Mouse (Mus musculus): ENCODE data around the gene 6820408C15Rik. TPM values are rescaled to one million over a fixed set of nuclear protein-coding genes. Genes with fewer than 3 reads are reported as not detected.
"Not testable (repeated sequence)": the region's sequence is repeated elsewhere in the genome, so short reads cannot be mapped to it uniquely, and the experiment has no call there.

6820408C15Rik gene
- total RNA-seq, 1 experiment from 2014 or later, result not detected

GRCm38 (mm10) chr2:152409781-152410180, 5.6 kb upstream of the 6820408C15Rik start:
- no peak for ATAC-seq (replicated peaks; ENCODE audit: low read depth, poor library complexity, severe bottlenecking)

- no peak for ATAC-seq (replicated peaks; ENCODE audit: low read depth, poor library complexity, severe bottlenecking)
Measured at GRCm38 (mm10) chr2:152410971-152411371, 4.4 kb upstream of the 6820408C15Rik start.

- ATAC-seq (replicated peaks; ENCODE audit: low read depth, poor library complexity, severe bottlenecking), result no peak
Measured at GRCm38 (mm10) chr2:152411471-152411870, 3.9 kb upstream of the 6820408C15Rik start.

DNA sequence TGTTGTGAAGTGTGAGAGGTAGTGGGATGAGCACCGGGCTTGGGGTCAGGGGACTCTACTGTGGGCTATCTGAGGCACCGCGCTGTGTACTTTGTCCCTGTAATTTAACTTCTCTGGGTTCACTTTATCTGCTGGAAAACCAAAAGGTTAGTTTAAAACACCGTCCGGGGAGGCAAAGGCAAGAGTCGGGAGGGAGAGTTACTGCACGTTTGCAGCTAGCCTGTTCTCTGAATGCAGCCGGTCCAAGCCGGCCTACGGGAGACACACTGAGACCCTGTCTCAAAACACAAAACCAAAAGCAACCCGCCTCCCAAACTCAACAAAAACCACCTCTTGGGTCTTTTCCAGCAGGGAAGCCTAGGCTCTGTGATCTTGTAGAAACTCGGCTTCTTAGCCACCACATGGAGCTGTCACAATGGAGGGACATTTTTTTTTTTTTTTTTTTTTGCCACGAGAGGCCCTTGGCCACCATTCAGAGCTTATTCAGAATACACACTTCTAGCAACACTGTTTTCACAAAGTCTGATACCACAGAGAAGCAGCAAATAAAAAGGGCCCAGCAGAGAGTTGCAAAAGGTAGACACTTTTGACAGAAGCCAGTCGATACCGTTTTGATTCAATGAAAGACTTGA, 2.7 kb upstream of the 6820408C15Rik start:
- ATAC-seq (replicated peaks; ENCODE audit: low read depth, poor library complexity, severe bottlenecking), result no peak

GRCm38 (mm10) chr2:152413158-152413764, 2.1 kb upstream of the 6820408C15Rik start:
- ATAC-seq (replicated peaks; ENCODE audit: low read depth, poor library complexity, severe bottlenecking), result no peak

DNA sequence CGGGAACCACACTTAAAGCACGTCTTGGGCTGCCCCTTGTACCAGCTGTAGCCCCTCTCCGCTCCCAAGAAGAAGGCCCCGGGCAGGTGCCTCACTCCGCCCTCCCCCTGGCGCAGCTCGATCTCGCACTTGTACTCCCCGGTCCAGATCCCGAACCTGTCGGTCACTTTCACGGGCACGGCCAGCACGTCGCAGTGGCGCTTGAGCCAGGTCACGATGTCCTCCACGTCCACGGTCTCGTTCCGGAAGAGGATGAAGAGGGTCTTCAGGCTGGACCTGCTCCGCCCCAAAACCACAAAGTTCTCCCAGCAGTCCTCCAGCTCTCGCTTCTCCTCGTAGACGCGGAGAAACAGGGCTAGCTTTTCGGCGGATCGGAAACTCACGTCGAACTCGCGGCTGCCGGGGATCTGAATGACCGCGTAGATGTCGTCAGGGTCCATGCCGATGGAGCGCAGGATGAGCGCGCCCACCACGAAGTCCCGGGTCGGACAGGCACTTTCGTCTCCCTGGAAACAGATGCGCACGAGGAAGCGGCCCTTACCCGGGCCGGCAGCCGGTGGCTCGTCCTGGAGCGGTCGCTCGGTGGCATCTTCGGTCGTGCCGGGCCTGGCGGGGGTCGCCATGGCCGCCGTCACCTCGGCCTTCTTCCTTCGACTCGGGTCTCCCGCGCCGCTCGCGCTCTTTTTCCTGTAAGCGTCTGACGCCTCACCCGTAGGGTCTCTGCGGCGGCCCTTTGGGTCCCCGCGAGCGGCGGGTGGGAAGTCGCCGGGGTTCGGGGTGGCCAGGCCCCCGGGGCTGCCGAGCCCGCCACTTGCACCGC, 1.4 kb upstream of the 6820408C15Rik start:
- ATAC-seq (replicated peaks; ENCODE audit: low read depth, poor library complexity, severe bottlenecking), result peak; percentile 41; the same call in 1 of the 2 replicates

GRCm38 (mm10) chr2:152414591-152415165, 709 bp upstream of the 6820408C15Rik start, which contains the start of gene Zcchc3:
Gene Zcchc3, minus strand, starts transcription at chr2:152415027.
- ATAC-seq (replicated peaks; ENCODE audit: low read depth, poor library complexity, severe bottlenecking), result peak; percentile 76

DNA sequence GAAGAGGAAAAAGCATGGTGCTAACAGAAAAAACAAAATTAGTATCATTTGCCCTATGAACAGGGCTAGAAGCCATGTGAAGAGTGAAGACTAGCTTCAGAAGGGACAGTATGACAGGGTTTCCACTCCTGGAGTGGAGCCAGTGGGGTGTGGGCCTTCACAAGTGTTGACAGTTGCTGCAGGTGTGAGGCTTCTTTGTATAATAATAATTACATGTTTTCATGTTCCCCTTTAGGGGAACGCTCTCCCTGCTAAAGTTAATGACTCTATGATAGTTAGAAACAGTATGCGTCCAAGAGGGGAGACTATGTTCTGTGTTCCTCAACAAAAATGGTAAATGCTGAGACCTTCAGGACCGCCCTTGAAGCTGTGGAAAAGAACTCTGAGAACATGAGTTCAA, 399 bp downstream of the 6820408C15Rik start:
- no peak for ATAC-seq (replicated peaks; ENCODE audit: low read depth, poor library complexity, severe bottlenecking)

DNA sequence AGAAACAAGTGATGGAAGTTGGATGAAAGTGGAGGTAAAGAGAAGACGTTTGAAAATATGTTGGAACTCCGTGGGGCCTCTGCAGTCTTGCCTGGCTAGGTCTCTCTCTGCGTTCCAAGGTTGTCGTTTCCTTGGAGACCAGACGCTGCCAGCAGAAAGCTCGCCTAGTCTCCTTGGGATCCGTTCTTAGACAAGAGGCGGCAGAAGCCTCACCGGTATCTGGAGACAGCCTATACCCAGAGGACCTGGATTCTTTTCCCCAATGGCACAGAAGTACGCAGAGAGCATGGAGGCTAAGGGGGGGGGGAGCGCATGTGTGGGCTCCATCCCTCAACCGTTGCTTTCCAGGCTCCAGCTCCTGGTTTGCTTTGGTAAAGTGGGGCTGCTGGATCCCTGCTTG, 12.1 kb downstream of the 6820408C15Rik start:
- no peak for ATAC-seq (replicated peaks; ENCODE audit: low read depth, poor library complexity, severe bottlenecking)

DNA sequence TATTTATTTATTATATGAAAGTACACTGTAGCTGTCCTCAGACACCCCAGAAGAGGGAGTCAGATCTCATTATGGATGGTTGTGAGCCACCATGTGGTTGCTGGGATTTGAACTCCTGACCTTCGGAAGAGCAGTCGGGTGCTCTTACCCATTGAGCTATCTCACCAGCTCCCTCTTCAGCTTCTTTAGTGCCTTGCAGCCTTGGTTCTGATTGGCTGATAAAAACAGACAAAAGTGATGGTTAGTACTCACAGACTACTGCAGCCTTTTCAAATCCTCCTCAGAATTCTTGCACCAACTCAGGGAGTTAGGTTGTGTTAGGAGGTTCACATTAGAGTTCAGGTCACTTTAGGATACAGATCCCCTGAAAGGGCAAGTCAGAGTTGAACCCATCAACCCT, 13.1 kb downstream of the 6820408C15Rik start:
- ATAC-seq (replicated peaks; ENCODE audit: low read depth, poor library complexity, severe bottlenecking), result not testable (repeated sequence)

DNA sequence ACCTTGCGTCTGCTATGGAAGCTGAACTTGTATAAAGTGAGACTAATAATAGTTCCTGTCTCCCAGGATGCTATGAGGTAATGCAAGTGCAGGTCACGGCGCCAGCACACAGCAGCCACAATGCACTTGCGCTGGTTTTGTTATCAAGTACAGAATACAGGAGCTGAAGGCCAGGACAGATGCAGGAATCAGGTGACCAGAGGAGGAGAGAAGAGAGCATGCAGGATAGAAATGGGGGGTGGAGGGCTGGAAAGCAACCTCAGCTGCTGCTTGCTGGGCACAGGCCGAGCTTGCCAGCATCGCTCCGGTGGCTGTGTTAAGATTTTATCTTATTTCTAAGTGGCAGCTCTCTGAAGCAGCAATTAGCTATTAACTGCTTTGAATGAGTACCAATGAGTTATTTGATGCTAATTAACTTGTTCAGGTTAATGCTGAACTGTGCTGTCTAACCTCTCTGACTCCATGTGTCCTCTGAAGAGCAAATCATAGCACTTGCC, 21.1 kb downstream of the 6820408C15Rik start:
- no peak for ATAC-seq (replicated peaks; ENCODE audit: low read depth, poor library complexity, severe bottlenecking)

GRCm38 (mm10) chr2:152436983-152437860, 21.8 kb downstream of the 6820408C15Rik start:
- peak; percentile 95 for ATAC-seq (replicated peaks; ENCODE audit: low read depth, poor library complexity, severe bottlenecking)

GRCm38 (mm10) chr2:152438963-152439362, 23.6 kb downstream of the 6820408C15Rik start:
- no peak; the same call in 1 of the 2 replicates for ATAC-seq (replicated peaks; ENCODE audit: low read depth, poor library complexity, severe bottlenecking)

GRCm38 (mm10) chr2:152439833-152440232, 24.4 kb downstream of the 6820408C15Rik start:
- no peak for ATAC-seq (replicated peaks; ENCODE audit: low read depth, poor library complexity, severe bottlenecking)

- no peak for ATAC-seq (replicated peaks; ENCODE audit: low read depth, poor library complexity, severe bottlenecking)
Measured at GRCm38 (mm10) chr2:152442322-152442721, 26.9 kb downstream of the 6820408C15Rik start.

DNA sequence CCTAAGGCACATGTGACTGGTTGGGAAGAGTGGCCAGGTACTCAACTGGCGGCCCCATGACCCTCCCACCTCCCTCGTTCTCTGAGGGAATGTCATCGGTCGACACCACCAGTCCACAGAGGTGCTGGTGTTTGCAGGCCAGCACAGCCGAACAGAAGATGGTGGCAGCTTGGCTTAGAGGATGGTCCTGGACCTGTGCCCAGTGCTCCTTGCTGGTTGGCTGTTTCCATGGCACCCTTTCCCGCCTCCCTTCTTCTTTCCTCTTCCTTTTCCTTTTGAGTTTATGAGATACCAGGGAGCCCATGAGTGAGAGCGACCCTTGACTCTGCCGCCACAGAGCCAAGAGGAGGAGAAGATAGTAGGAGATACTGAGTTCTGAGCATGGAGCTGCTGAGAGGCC, 27.9 kb downstream of the 6820408C15Rik start:
- no peak for ATAC-seq (replicated peaks; ENCODE audit: low read depth, poor library complexity, severe bottlenecking)

DNA sequence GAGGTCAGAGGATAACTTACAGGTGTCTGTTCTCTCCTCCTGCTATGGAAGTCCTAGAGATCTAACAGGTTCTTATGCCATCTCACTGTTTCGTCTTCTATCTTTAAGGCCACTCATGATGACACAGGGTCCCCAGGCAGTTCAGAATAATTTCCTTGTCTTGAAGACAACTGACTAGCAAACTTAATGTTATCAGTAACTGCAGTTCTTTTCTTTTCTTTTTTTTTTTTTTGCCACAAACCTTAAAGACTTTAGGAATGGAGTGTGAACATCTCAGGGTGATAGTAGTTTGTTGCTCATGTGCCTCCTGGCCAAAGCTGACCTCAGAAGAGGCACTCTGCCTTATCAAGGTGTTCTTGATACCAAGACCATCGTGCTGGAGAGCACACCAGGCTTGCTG, 31.3 kb downstream of the 6820408C15Rik start:
- peak; percentile 27; the same call in 1 of the 2 replicates for ATAC-seq (replicated peaks; ENCODE audit: low read depth, poor library complexity, severe bottlenecking)

- ATAC-seq (replicated peaks; ENCODE audit: low read depth, poor library complexity, severe bottlenecking), result no peak
Measured at GRCm38 (mm10) chr2:152447461-152447860, 32.1 kb downstream of the 6820408C15Rik start.

GRCm38 (mm10) chr2:152450241-152450640, 34.9 kb downstream of the 6820408C15Rik start:
- peak; percentile 89 for ATAC-seq (replicated peaks; ENCODE audit: low read depth, poor library complexity, severe bottlenecking)
